Mouse (Mus musculus) central nervous system, embryonic 14 days (tissue): ENCODE measurements around the gene Tspyl1. TPM values are rescaled to one million over a fixed set of nuclear protein-coding genes. Genes with fewer than 3 reads are reported as not detected.

Experiments used
- polyA plus RNA-seq: library from polyadenylated mRNA; depleted of rRNA; stranded (reverse); fragments of >200 nt; gene quantifications from 2 replicates; pipeline ENCODE4 v1.2.3, GENCODE M21; 2012; rRNA removed

The Tspyl1 gene
- 62.2 and 64.8 TPM in 2 replicates for polyA plus RNA-seq

DNA sequence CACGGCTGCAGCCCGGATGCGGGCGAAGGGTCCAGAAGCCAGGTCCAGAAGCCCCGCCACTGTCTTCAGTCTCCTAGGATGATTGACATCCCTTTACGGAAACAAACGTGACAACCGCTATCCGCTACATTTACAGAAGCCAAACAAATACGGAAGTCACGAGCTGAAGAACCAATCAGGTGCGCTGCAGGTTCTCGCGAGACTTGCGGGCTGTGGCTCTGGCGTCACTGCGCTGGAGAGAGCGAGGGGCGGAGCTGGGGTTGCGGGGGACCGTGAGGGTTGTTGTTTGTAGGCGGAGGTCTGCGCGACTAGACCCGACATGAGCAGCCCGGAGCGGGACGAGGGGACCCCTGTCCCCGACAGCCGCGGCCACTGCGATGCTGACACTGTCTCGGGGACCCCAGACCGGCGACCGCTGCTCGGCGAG lies at the start of gene Tspyl1:
Gene Tspyl1 (plus strand): TSS at position 229 of the 427 bp plus-strand sequence.

DNA sequence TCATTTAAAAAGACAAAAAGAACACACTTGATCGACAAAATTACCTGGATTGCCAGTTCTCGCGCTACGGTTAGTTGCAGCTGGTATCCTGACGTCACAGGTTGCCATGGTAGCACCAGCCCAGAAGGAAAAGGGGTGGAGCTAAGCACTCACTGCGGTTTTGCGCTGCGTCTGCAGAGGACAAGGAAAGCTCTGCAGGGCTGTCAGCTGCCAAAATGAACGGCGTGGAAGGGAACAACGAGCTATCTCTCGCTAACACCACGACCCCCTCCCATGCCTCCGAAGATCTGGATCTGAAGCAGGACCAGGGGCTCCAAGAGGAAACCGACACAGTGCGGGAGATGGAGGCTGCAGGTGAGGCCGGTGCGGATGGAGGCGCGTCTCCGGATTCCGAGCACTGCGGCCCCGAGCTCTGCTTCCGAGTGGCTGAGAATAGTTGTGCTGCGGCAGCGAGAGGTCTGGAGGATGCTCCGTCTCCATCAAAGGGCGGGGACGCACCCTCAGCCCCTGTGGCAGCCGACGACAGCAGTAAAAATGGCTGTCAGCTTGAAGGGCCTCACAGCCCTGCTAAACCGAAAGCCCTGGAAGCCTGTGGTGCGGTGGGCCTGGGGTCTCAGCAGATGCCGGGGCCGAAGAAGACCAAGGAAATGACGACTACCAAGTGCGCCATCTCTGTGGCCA lies 15.4 kb downstream of the Tspyl1 start, which contains the start of gene Tspyl4:
Gene Tspyl4 (plus strand): TSS at position 144 of the 681 bp plus-strand sequence.

Other genes with a start within 250 kb of the Tspyl1 start
- not detected in 2 replicates for gene Trappc3l, start 244.6 kb upstream of the Tspyl1 start, polyA plus RNA-seq
- gene Calhm4, start 237.9 kb upstream of the Tspyl1 start, polyA plus RNA-seq, result 0.01 TPM in 1 of 2 replicates, not detected in the other
- 0.18 and 0.34 TPM in 2 replicates for gene Calhm5, start 185.7 kb upstream of the Tspyl1 start, polyA plus RNA-seq
- 0.50 and 1.2 TPM in 2 replicates for gene Calhm6, start 154.2 kb upstream of the Tspyl1 start, polyA plus RNA-seq
- gene Dse, start 74.5 kb upstream of the Tspyl1 start, polyA plus RNA-seq, result 6.3 and 13.6 TPM in 2 replicates
- 136 and 138 TPM in 2 replicates for gene Tspyl4, start 15.3 kb downstream of the Tspyl1 start, polyA plus RNA-seq
- gene Col10a1, start 107.8 kb downstream of the Tspyl1 start, polyA plus RNA-seq, result 0.05 and 23.4 TPM in 2 replicates
- 1.9 and 2.4 TPM in 2 replicates for gene Nt5dc1, start 136.4 kb downstream of the Tspyl1 start, polyA plus RNA-seq
- gene Frk, start 201.2 kb downstream of the Tspyl1 start, polyA plus RNA-seq, result 0.45 and 1.3 TPM in 2 replicates